Comparison of ENCODE assay signal across 9 mouse cellular contexts in genomic region chr17:78434746-78435145, GRCm38 (mm10). TPM values are rescaled to one million over a fixed set of nuclear protein-coding genes. Genes with fewer than 3 reads are reported as not detected.
DNase-seq lines count a peak whose midpoint lies in the region; ATAC-seq and TF ChIP-seq lines count a peak whose summit lies in the region.
"Had no signal": no experiment of that assay in that cellular context is flagged by ENCODE, and none has a peak within 500 bp of the region (broad histone marks: within the 10 kb centered on the region; RNA-seq: fewer than 3 reads in every experiment).

No protein-coding gene starts in this region.

- H3K79me2 ChIP-seq in C2C12 (ENCODE audit: control insufficient read depth, insufficient read depth): no peaks in the 10 kb centered on the region

- no peaks in the 10 kb centered on the region for H3K36me3 ChIP-seq in intestine, postnatal 0 days (ENCODE audit: control insufficient read depth, insufficient read depth)
- no peaks in the 10 kb centered on the region for H3K36me3 ChIP-seq in intestine, embryonic 16.5 days (ENCODE audit: control insufficient read depth, insufficient read depth, low read length)
- no peaks in the 10 kb centered on the region for H3K36me3 ChIP-seq in C2C12 (ENCODE audit: control insufficient read depth, insufficient read depth)
- no peaks in the 10 kb centered on the region for H3K36me3 ChIP-seq in thymus, adult 2 months (ENCODE audit: control insufficient read depth, insufficient read depth, low read length)
- H3K36me3 ChIP-seq: embryonic facial prominence, embryonic 12.5 days had no signal

- TF ChIP-seq POLR2A in thymus, adult 2 months (IDR thresholded peaks at IDR 0.05; ENCODE audit: control insufficient read depth, extremely low read depth, insufficient read depth, low read length, poor library complexity): no peak

- no peak overlapping the region for H3K4me3 ChIP-seq in intestine, postnatal 0 days (ENCODE audit: low read depth, low read length)
- no peak overlapping the region for H3K4me3 ChIP-seq in intestine, embryonic 16.5 days (ENCODE audit: low read length)
- H3K4me3 ChIP-seq in C2C12 (ENCODE audit: insufficient read depth, poor library complexity, severe bottlenecking): no peak overlapping the region
- H3K4me3 ChIP-seq in thymus, adult 2 months (ENCODE audit: control insufficient read depth, insufficient read depth, low read length): no peak overlapping the region
- H3K4me3 ChIP-seq: embryonic facial prominence, embryonic 12.5 days had no signal

- ATAC-seq in intestine, postnatal 0 days: no peak
- no peak for ATAC-seq in intestine, embryonic 16.5 days

- no peak overlapping the region for H3ac ChIP-seq in C2C12 (ENCODE audit: control insufficient read depth, insufficient read length, low read depth)

- H3K27me3 ChIP-seq in intestine, postnatal 0 days (replicated peaks; ENCODE audit: control insufficient read depth, insufficient read depth, low read length): no peaks in the 10 kb centered on the region
- H3K27me3 ChIP-seq in intestine, embryonic 16.5 days (replicated peaks; ENCODE audit: control insufficient read depth, insufficient read depth, low read length): no peaks in the 10 kb centered on the region
- H3K27me3 ChIP-seq in C2C12 (ENCODE audit: control insufficient read depth, insufficient read depth, insufficient read length): no peaks in the 10 kb centered on the region
- H3K27me3 ChIP-seq in thymus, adult 2 months (ENCODE audit: control insufficient read depth, insufficient read depth, low read length): no peaks in the 10 kb centered on the region
- H3K27me3 ChIP-seq: embryonic facial prominence, embryonic 12.5 days had no signal

- no peak overlapping the region for H3K9ac ChIP-seq in intestine, postnatal 0 days (ENCODE audit: low read depth, low read length)
- H3K9ac ChIP-seq in intestine, embryonic 16.5 days (ENCODE audit: low read depth, low read length): no peak overlapping the region
- H3K9ac ChIP-seq: embryonic facial prominence, embryonic 12.5 days had no signal

- 35% methylated on average over 1 of the region's 1 CpGs for WGBS in intestine, postnatal 0 days
- WGBS in intestine, embryonic 16.5 days: 59% methylated on average over 1 of the region's 1 CpGs
- 3% methylated on average over 1 of the region's 1 CpGs for WGBS in thymus, adult 2 months

- H3K4me2 ChIP-seq in intestine, postnatal 0 days (replicated peaks; ENCODE audit: low read depth): no peak overlapping the region
- H3K4me2 ChIP-seq in intestine, embryonic 16.5 days (ENCODE audit: low read depth, low read length): no peak overlapping the region
- H3K4me2 ChIP-seq: embryonic facial prominence, embryonic 12.5 days had no signal

- H3K27ac ChIP-seq in intestine, postnatal 0 days (ENCODE audit: low read depth, low read length): no peak overlapping the region
- H3K27ac ChIP-seq in intestine, embryonic 16.5 days (ENCODE audit: low read length): no peak overlapping the region
- H3K27ac ChIP-seq in thymus, adult 2 months (ENCODE audit: control insufficient read depth, insufficient read depth, low read length): no peak overlapping the region
- H3K27ac ChIP-seq: embryonic facial prominence, embryonic 12.5 days had no signal

- H3K4me1 ChIP-seq in intestine, postnatal 0 days (replicated peaks; ENCODE audit: control insufficient read depth, insufficient read depth, low read length): no peaks in the 10 kb centered on the region
- H3K4me1 ChIP-seq in intestine, embryonic 16.5 days (ENCODE audit: control insufficient read depth, insufficient read depth, low read length): no peaks in the 10 kb centered on the region
- no peaks in the 10 kb centered on the region for H3K4me1 ChIP-seq in thymus, adult 2 months (replicated peaks; ENCODE audit: control insufficient read depth, insufficient read depth, low read length)
- H3K4me1 ChIP-seq: embryonic facial prominence, embryonic 12.5 days had no signal

- TF ChIP-seq CTCF in intestine, postnatal 0 days (IDR thresholded peaks at IDR 0.05; ENCODE audit: low read depth): peak; percentile 88
- TF ChIP-seq CTCF in C2C12 (IDR thresholded peaks at IDR 0.05; ENCODE audit: control insufficient read depth, insufficient read depth, insufficient read length): peak; percentile 65
- TF ChIP-seq CTCF in thymus, adult 2 months (IDR thresholded peaks at IDR 0.05; ENCODE audit: borderline replicate concordance, control insufficient read depth, extremely low read depth, insufficient read depth, low read length, poor library complexity): peak; percentile 68; the same call in 1 of the 2 replicates

- peak; percentile 63 for DNase-seq in adipocyte (ENCODE audit: low spot score)
- peak; percentile 61 to 78 for DNase-seq in cerebellum, postnatal 25 days
- peak; percentile 76 for DNase-seq in heart, postnatal 4 days
- DNase-seq in lung, postnatal 4 days: peak; percentile 31 to 68
- peak; percentile 80 for DNase-seq in thymus, adult 2 months

- H3K79me3 ChIP-seq in C2C12 (ENCODE audit: low read depth): no peaks in the 10 kb centered on the region

- no peaks in the 10 kb centered on the region for H3K9me3 ChIP-seq in intestine, postnatal 0 days (ENCODE audit: control insufficient read depth)
- H3K9me3 ChIP-seq in intestine, embryonic 16.5 days (ENCODE audit: control insufficient read depth, low read length): no peaks in the 10 kb centered on the region
- H3K9me3 ChIP-seq: embryonic facial prominence, embryonic 12.5 days had no signal

TF ChIP-seq in C2C12, 6 proteins besides CTCF, POLR2A, EP300 and RAD21:
- no peak for TF ChIP-seq MYOD1 (IDR thresholded peaks at IDR 0.05; ENCODE audit: control insufficient read depth, insufficient read length, low read depth)

RNA-seq across cellular contexts. Expression of gene Fez2, which starts 16.8 kb away (rescaled TPM):
- 59.4 and 62.3 TPM in 2 replicates for polyA plus RNA-seq in intestine, postnatal 0 days (2015; fragmentation: Nextera tagmentation; extraction: Ambion mirVana)
- polyA plus RNA-seq in intestine, embryonic 16.5 days (2015; fragmentation: Nextera tagmentation; extraction: Ambion mirVana): 38.5 and 41.2 TPM in 2 replicates
- polyA plus RNA-seq in C2C12 (2012; fragmentation: generic; extraction: Trizol): 31.9 TPM
- 10 to 100 TPM; 81.9 to 84.0 TPM for total RNA-seq in heart, postnatal 4 days (2021)
- polyA plus RNA-seq in thymus, adult 2 months (2012; rRNA removed): 13.9 and 14.9 TPM in 2 replicates
